Mouse (Mus musculus) T-cell, adult 2 months (primary cell): ENCODE measurements around the gene Fcrl1.

Experiments
- DNase-seq: peaks from one replicate; pipeline ENCODE4 v3.0.0; 2022; ENCODE audit warnings: low spot score

Fcrl1 gene

GRCm38 (mm10) chr3:87410605-87411004, 34.4 kb downstream of the Fcrl1 start:
- DNase-seq: no peak

GRCm38 (mm10) chr3:87411150-87411549, 35.0 kb downstream of the Fcrl1 start:
- DNase-seq: peak; percentile 56

GRCm38 (mm10) chr3:87420645-87421044, 44.5 kb downstream of the Fcrl1 start:
- no peak for DNase-seq

GRCm38 (mm10) chr3:87422386-87422910, 46.3 kb downstream of the Fcrl1 start:
- no peak for DNase-seq

GRCm38 (mm10) chr3:87435479-87435878, 59.3 kb downstream of the Fcrl1 start, which contains the start of gene Fcrl5:
Gene Fcrl5 (plus strand): TSS chr3:87435773.
- no peak for DNase-seq

- no peak for DNase-seq
These were observed 64.4 kb downstream of the Fcrl1 start for GRCm38 (mm10) chr3:87440586-87440985.

GRCm38 (mm10) chr3:87443968-87444367, 67.8 kb downstream of the Fcrl1 start:
- DNase-seq: no peak
